Mouse (Mus musculus) neural tube, embryonic 11.5 days (tissue): Measurements from ENCODE around the gene Map1b. TPM values are rescaled to one million over a fixed set of nuclear protein-coding genes. Genes with fewer than 3 reads are reported as not detected.
A peak's percentile ranks its signal among the peaks of the same experiment; 100 is the strongest.

ENCODE experiments used
- ATAC-seq: fragments of 200-750 bp; cut with Nextera tagmentation; 2 replicates; pipeline ENCODE4 v1.8.0; 2017; ENCODE audit warnings: moderate number of reproducible peaks, mild to moderate bottlenecking, moderate TSS enrichment, moderate library complexity; ENCODE audit not compliant: insufficient read depth, low FRiP score, low TSS enrichment
- DNase-seq: peaks from one replicate; pipeline ENCODE4 v3.0.0-alpha.2; 2015; ENCODE audit warnings: low spot score
- H3K27ac ChIP-seq: fragments of 300-500 bp; sonication (generic); 2 replicates; pipeline ENCODE4 v1.5.1; 2014; ENCODE audit warnings: low read depth, mild to moderate bottlenecking, low read length
- H3K27me3 ChIP-seq: fragments of 300-500 bp; sonication (generic); 2 replicates; pipeline ENCODE4 v1.6.1; 2014; ENCODE audit warnings: mild to moderate bottlenecking, low read length, mixed read lengths; ENCODE audit not compliant: control insufficient read depth, insufficient read depth
- H3K36me3 ChIP-seq: fragments of 300-500 bp; sonication (generic); 2 replicates; pipeline ENCODE4 v1.6.1; 2014; ENCODE audit warnings: mild to moderate bottlenecking, low read length, moderate library complexity, mixed read lengths; ENCODE audit not compliant: control insufficient read depth, insufficient read depth
- H3K4me1 ChIP-seq: fragments of 300-500 bp; sonication (generic); 2 replicates; pipeline ENCODE4 v1.6.1; 2014; ENCODE audit warnings: low read length, mixed read lengths; ENCODE audit not compliant: control insufficient read depth, insufficient read depth
- H3K4me2 ChIP-seq: fragments of 300-500 bp; sonication (generic); 2 replicates; pipeline ENCODE4 v1.6.1; 2014; ENCODE audit warnings: low read depth, mild to moderate bottlenecking, moderate library complexity
- H3K4me3 ChIP-seq: fragments of 300-500 bp; sonication (generic); 2 replicates; pipeline ENCODE4 v1.5.1; 2014; ENCODE audit warnings: low read depth, low read length
- H3K9ac ChIP-seq: fragments of 300-500 bp; sonication (generic); 2 replicates; pipeline ENCODE4 v1.6.1; 2014; ENCODE audit warnings: mild to moderate bottlenecking, low read length
- H3K9me3 ChIP-seq: fragments of 300-500 bp; sonication (generic); 2 replicates; pipeline ENCODE4 v1.6.1; 2016; ENCODE audit warnings: low read length; ENCODE audit not compliant: control insufficient read depth
- WGBS: fragments of 180-500 bp; shearing (Covaris S2); extraction: QIAGEN DNeasy Blood & Tissue Kit; methylation state at CpG from one replicate; pipeline ENCODE4 v1.1.7; 2014; 5-methylcytosine and 5-hydroxymethylcytosine counted together
- polyA plus RNA-seq: library from polyadenylated mRNA; unstranded; fragments of >200 nt; fragmentation: Nextera tagmentation; extraction: Ambion mirVana; gene quantifications from 2 replicates; pipeline ENCODE4 v1.2.1, GENCODE M21; 2014

The Map1b gene
- polyA plus RNA-seq, 1 experiment from 2014 or later, result 870 TPM

DNA sequence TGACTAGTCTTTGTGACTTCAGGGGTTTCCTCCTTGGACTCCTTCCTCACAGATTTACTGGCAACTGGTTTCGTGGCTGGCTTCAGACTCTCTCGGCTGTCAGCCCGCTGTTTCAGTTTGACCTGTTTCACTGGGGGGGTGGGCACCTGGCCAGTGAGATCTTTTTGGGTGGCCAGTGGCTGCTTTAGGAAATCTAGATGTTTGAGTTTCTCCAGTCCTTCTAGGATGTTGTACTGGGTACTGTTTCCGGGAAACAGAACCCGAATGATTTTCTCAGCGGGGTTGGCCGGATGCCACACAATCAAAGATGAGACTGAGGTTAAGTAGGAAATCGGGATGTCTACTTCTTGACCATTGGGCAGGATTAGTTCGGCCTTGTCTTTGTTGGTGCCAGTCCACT, 81.8 kb downstream of the Map1b start:
- Histone ChIP-seq H3K27ac (no peak overlapping the region), H3K36me3 (peaks cover 54% of the 10 kb centered on the region), H3K9me3 (no peaks in the 10 kb centered on the region), H3K4me3 (no peak overlapping the region), H3K4me2 (no peak overlapping the region), H3K9ac (no peak overlapping the region), H3K4me1 (no peaks in the 10 kb centered on the region), H3K27me3 (no peaks in the 10 kb centered on the region)
- ATAC-seq (no peak), DNase-seq (no peak)
- WGBS, result 97% methylated on average over 9 of the region's 9 CpGs

DNA sequence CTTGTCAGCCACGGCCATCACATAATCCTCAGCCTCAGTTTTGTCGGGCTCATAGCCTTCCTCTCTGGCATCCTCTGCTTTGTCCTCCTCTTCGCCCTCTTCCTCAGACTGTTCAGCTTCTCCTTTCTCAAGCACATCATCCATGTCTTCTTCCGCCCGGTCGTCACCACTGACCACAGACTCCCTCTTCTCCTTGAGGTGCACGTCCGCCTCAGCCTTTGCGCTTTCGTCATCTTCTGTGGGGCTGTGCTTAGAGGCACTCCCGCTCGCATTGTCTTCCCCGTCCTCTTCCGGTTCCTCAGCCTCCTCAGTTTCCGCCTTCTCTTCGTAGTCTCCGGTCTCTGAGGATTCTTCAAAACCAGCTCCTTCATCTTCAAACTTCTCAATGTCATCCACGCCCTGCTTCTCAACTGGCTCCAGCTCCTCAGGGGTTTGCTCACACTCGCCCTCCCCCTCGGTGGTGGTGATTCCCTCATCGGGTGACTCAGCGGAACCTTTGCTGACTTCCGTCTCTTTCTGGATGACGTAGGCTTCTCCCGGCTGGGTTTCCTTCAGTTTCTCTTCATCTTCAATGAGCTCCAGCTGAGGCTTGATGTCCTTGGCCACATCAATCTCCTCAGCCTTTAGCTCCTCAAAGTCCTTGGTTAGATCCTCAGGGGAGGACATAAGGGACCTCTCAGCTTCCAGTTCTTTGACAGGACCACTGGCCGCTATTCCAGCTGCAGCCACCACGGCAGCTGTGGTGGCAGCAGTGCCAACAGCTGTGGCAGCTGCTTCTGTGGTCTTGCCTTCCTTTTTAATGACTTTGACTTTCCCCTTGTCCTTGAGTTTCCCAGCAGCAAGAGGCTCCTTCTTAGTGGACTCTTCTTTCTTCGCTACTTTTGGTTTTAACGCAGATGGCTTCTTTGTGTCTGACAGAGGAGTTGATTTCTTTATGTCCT, 83.0 kb downstream of the Map1b start:
- Histone ChIP-seq H3K27ac (no peak overlapping the region), H3K27me3 (no peaks in the 10 kb centered on the region), H3K9me3 (no peaks in the 10 kb centered on the region), H3K9ac (no peak overlapping the region), H3K4me1 (no peaks in the 10 kb centered on the region), H3K36me3 (peaks cover 58% of the 10 kb centered on the region), H3K4me2 (no peak overlapping the region), H3K4me3 (no peak overlapping the region)
- DNase-seq (no peak), ATAC-seq (no peak)
- WGBS, result 95% methylated on average over 29 of the region's 29 CpGs

DNA sequence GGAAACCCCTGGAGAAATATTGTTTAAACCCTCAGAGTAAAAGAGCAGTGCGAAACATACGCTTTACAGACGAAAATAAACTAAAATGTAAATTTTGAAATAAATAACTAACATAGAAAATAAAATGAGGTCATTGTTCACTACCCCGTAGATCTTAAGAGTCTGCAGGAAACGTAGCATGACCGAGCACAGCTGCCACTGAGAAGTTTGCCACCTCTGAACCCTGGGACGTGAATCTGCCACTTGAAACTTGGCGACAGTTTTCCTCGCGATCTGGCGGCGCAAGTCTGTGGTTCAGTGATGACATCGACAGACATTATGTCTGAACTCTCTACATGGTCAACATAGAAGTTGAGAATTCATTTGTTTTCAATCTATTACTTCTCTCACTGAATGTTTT, 92.8 kb downstream of the Map1b start:
- DNase-seq (no peak), ATAC-seq (no peak)
- H3K4me3 ChIP-seq, result no peak overlapping the region
- H3K9ac ChIP-seq, result no peak overlapping the region
- WGBS, result 55% methylated on average over 13 of the region's 13 CpGs
- H3K27me3 ChIP-seq, result no peaks in the 10 kb centered on the region
- no peaks in the 10 kb centered on the region for H3K4me1 ChIP-seq
- H3K4me2 ChIP-seq, result no peak overlapping the region
- H3K27ac ChIP-seq, result no peak overlapping the region
- no peaks in the 10 kb centered on the region for H3K9me3 ChIP-seq
- peaks cover 17% of the 10 kb centered on the region for H3K36me3 ChIP-seq

DNA sequence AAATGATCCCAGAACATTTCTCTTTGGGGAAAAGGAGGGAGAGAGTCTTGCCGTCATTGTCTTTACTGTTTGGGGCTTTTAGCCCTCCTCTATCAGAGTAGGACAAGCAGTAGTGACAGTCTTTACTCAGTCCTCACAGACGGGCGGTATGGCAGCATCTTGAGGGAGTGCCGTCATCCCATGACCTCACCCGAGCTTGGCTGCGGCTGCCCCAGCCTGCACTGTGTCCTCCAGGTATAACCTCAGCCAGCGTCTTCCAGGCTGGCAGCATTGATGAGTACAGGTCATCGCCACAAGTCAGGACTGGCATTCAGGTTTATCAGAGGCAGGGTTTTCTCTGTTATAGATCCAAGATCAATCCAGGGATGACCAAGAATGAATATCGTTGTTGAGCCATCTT, 99.7 kb downstream of the Map1b start:
- Histone ChIP-seq H3K9ac (no peak overlapping the region), H3K27me3 (no peaks in the 10 kb centered on the region), H3K4me2 (no peak overlapping the region), H3K36me3 (no peaks in the 10 kb centered on the region), H3K4me3 (no peak overlapping the region), H3K9me3 (no peaks in the 10 kb centered on the region), H3K27ac (no peak overlapping the region), H3K4me1 (peaks cover 29% of the 10 kb centered on the region)
- no peak for ATAC-seq
- 84% methylated on average over 9 of the region's 9 CpGs for WGBS
- no peak for DNase-seq

DNA sequence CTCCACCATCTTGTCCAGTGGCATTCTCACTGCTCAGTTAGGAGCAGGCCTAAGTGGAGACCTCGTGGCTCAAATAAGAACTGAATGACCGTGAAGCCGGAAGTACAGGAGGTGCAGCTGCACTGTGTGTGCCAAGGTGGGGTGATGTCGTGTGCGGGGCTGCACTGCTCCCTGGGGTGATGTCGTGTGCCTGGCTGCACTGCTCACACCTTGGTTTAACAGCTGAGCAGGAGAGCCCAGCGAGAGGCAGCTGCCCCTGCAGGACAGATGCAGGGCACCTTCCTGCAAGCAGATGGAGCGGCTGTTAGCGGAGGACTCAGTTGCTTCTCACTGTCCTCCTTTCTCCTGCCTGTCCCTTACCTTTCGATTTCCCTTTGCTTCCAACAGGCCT, 102.0 kb downstream of the Map1b start:
- peaks cover 29% of the 10 kb centered on the region for H3K4me1 ChIP-seq
- no peaks in the 10 kb centered on the region for H3K27me3 ChIP-seq
- no peaks in the 10 kb centered on the region for H3K36me3 ChIP-seq
- no peak overlapping the region for H3K4me3 ChIP-seq
- H3K4me2 ChIP-seq, result no peak overlapping the region
- peak; percentile 35 for ATAC-seq
- WGBS, result 42% methylated on average over 10 of the region's 10 CpGs
- H3K9me3 ChIP-seq, result no peaks in the 10 kb centered on the region
- H3K9ac ChIP-seq, result no peak overlapping the region
- no peak for DNase-seq
- peak overlapping the region; percentile 73 for H3K27ac ChIP-seq

DNA sequence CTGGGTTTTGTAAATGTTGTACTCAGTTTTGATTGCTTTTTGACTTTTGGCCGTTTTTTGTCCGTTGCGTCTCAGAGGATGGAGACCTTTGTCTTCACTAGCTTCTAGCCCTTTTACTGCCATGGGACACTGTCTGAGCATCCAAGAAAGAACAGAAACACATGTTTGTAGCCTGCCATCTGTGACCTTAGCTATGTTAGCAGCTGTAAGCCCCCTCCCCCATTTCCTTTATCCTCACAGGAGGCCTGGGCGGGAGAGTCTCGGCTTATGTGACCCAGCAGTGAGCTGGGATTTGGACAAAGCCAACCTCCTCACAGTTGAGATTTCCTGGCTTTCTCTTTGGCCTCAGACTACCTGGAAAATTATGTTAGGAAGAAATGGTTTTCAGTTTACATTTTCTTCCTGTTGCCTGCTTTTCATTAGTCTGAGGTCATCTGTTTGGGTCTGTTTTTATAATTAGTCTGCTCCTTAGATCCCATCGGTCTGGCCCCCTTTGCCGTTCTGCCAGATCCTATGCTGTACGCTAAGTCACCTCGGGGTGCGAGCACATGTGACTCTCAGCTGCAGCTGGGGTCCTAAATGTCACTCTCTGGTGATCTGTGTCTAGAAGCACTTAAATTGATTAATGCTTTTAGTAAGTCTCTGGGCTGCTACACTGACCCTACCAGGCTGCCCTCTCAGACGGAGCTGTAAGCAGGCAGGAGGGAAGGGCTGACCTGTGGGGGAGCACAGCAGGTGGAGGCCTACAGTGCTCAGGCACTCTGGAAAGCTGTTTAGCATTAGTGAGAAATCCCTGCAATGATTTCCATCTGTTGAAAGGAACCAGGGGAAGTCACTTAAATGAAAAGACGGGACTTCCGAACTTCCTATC, 102.6 kb downstream of the Map1b start:
- Histone ChIP-seq H3K9ac (no peak overlapping the region), H3K4me3 (no peak overlapping the region), H3K9me3 (no peaks in the 10 kb centered on the region), H3K27me3 (no peaks in the 10 kb centered on the region), H3K27ac (peak overlapping the region; percentile 73), H3K4me2 (no peak overlapping the region), H3K4me1 (peaks cover 29% of the 10 kb centered on the region), H3K36me3 (no peaks in the 10 kb centered on the region)
- DNase-seq (peak; percentile 66), ATAC-seq (peak; percentile 81)
- 28% methylated on average over 13 of the region's 13 CpGs for WGBS

DNA sequence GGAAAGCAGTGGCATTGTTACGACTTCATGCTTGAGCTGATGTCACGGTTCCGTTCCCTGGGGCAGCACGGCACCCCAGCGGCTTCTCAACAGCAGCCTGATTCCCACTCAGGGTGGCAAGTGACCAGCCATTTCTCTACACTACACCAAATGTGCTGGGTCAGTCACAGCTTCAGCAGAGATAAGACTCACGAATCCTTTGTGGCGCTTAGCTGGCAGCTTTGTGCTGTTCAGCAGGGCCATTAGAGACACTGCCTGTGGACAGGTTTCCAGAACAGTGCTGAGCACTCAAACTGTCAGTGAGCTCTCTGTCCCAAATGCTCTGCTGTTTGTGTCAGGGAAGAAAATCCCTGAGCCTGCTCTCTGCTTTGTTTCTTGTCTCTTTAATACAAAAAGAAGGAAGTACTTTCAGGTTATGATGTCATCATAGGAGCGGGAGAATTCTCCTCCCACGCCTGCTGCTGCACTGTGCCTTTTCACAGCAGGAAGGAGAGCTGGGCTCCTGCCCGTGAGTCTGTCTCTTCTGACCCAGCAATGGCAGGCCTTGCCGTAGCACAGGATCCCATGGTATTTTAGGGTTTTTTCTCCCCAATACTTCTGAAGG, 103.8 kb downstream of the Map1b start:
- H3K4me3 ChIP-seq, result no peak overlapping the region
- H3K9me3 ChIP-seq, result no peaks in the 10 kb centered on the region
- 53% methylated on average over 11 of the region's 11 CpGs for WGBS
- peaks cover 29% of the 10 kb centered on the region for H3K4me1 ChIP-seq
- H3K27ac ChIP-seq, result peak overlapping the region; percentile 72
- peak; percentile 42 for DNase-seq
- no peaks in the 10 kb centered on the region for H3K36me3 ChIP-seq
- H3K27me3 ChIP-seq, result no peaks in the 10 kb centered on the region
- H3K9ac ChIP-seq, result peak overlapping the region; percentile 11; the same call in 1 of the 2 replicates
- ATAC-seq, result no peak
- H3K4me2 ChIP-seq, result no peak overlapping the region

DNA sequence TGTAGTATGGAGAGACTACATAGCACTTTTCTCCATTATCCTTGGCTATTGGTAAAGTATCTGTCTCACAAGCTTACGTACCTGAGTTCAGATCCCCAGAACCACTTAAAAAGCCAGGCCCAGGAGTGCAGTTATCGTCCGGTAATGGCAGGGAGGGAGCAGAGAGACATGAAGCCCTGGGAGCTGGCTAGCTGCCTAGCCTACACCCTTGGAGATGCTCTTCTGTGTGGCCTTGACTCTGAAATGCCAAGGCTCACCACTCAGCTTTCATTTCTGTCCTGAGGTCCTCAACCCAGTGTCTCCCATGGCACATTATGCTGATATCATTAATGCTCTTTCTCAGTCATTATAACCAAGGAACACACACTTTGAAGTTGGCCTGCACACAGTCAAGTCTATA, 104.6 kb downstream of the Map1b start:
- Histone ChIP-seq H3K4me1 (peaks cover 29% of the 10 kb centered on the region), H3K9me3 (no peaks in the 10 kb centered on the region), H3K27ac (peak overlapping the region; percentile 72), H3K4me3 (no peak overlapping the region), H3K9ac (no peak overlapping the region), H3K36me3 (no peaks in the 10 kb centered on the region), H3K4me2 (no peak overlapping the region), H3K27me3 (no peaks in the 10 kb centered on the region)
- DNase-seq (no peak), ATAC-seq (no peak)
- 88% methylated on average over 3 of the region's 3 CpGs for WGBS
